Mouse (Mus musculus): ENCODE measurements around the gene Entpd4b. TPM values are rescaled to one million over a fixed set of nuclear protein-coding genes. Genes with fewer than 3 reads are reported as not detected.
"Not testable (repeated sequence)": the region's sequence is repeated elsewhere in the genome, so short reads cannot be mapped to it uniquely, and the experiment has no call there.

The Entpd4b gene
- polyA plus RNA-seq, 1 experiment from 2014 or later, result 15.5 TPM

DNA sequence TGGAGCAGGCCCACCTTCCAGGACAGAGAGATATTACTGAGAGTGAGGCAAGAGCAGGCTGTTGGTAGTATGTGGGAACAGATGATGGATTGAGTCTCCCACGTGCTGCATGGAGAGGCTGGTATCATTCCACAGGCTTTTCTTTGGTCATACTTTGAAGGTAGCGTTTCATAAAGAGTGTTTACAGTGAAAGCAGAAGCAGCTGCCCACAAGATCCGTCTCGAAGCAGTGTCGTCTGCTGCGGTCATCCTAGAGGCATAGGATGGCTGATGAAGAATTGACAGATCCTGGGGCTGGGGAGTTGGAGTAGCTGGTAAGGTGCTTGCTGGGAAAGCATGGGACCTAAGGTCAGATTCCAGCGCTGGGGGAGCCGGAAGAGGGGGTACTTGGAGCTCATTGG lies 1.6 kb downstream of the Entpd4b start:
- ATAC-seq (replicated peaks; ENCODE audit: insufficient number of reproducible peaks, insufficient read depth, low FRiP score, low read depth), result not testable (repeated sequence)

DNA sequence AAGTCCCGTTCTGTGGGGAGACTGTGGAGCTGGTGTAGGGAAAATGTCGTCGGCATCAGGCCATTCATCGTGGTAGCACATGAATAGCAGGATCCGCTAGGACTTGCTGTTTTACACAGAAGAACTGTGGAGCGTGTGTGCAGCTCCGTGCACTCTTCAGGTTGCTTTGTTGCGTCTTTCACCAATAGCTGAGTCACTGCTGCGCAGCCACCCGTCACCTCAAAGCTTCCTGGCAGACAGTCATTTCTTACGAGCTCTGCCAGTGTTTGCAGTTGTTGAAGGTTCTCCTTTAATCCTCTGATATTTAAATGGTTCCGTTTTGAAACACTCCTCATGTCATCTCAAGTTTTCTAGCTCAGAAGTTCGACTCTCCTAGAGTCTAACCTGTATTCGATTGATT lies 2.3 kb downstream of the Entpd4b start:
- H3K27me3 ChIP-seq; H3K4me3 ChIP-seq; H3K4me1 ChIP-seq (replicated peaks); H3K36me3 ChIP-seq; H3K9me3 ChIP-seq (replicated peaks); ATAC-seq (replicated peaks; ENCODE audit: insufficient number of reproducible peaks, insufficient read depth, low FRiP score, low read depth); H3K27ac ChIP-seq; H3K4me2 ChIP-seq; H3K9ac ChIP-seq: not testable (repeated sequence)
- no CpG with 5 or more reads among the region's 14 CpGs for WGBS

More for the DNA sequence above, 1.6 kb downstream of the Entpd4b start:
- H3K9ac ChIP-seq; H3K4me2 ChIP-seq; H3K27ac ChIP-seq; H3K27me3 ChIP-seq; H3K4me3 ChIP-seq; H3K9me3 ChIP-seq (replicated peaks); H3K36me3 ChIP-seq; H3K4me1 ChIP-seq (replicated peaks): not testable (repeated sequence)
- WGBS, result no CpG with 5 or more reads among the region's 8 CpGs

Other genes starting within 250 kb of the Entpd4b start
- gene Gm16867, start 52.1 kb upstream of the Entpd4b start, polyA plus RNA-seq (2015; fragmentation: Nextera tagmentation; extraction: Ambion mirVana), result not detected in 2 replicates
- gene Gm27179, start 42.9 kb upstream of the Entpd4b start, polyA plus RNA-seq (2015; fragmentation: Nextera tagmentation; extraction: Ambion mirVana), result not detected in 2 replicates

All from heart, embryonic 15.5 days (tissue).